Mouse (Mus musculus) myocyte (in vitro differentiated cells): Measurements from ENCODE around the gene Lrrc1.

Experiments
- CEBPB ChIP-seq: IDR thresholded peaks from 2 replicates; pipeline ENCODE4 v1.6.1; 2011; ENCODE audit warnings: mild to moderate bottlenecking, moderate library complexity; ENCODE audit not compliant: poor library complexity, insufficient read depth, severe bottlenecking
- E2F4 ChIP-seq: IDR thresholded peaks from one replicate; pipeline ENCODE4 v1.6.1; 2011; ENCODE audit warnings: mild to moderate bottlenecking, control low read depth, moderate library complexity; ENCODE audit not compliant: insufficient read depth
- MAX ChIP-seq: IDR thresholded peaks from one replicate; pipeline ENCODE4 v1.6.1; 2011; ENCODE audit warnings: low read depth, mild to moderate bottlenecking, control low read depth
- MYOD1 ChIP-seq, 3 experiments: IDR thresholded peaks; one replicate each; pipeline ENCODE4 v1.6.1; 2011; ENCODE audit warnings: control low read depth in 2 of 3, low read depth in 2 of 3, mild to moderate bottlenecking in 2 of 3, moderate library complexity in 1 of 3; ENCODE audit not compliant: insufficient read length in 2 of 3, control insufficient read depth in 1 of 3
- MYOG ChIP-seq, 3 experiments: IDR thresholded peaks; one replicate each; pipeline ENCODE4 v1.6.1; 2011; ENCODE audit warnings: control low read depth in 2 of 3, low read depth in 2 of 3, mild to moderate bottlenecking in 2 of 3; ENCODE audit not compliant: insufficient read length in 2 of 3, control insufficient read depth in 1 of 3, insufficient read depth in 1 of 3
- POLR2A ChIP-seq: IDR thresholded peaks from one replicate; pipeline ENCODE4 v1.6.1; 2011; ENCODE audit warnings: low read depth, mild to moderate bottlenecking, control low read depth, moderate library complexity; ENCODE audit not compliant: insufficient read length
- POLR2AphosphoS2 ChIP-seq: IDR thresholded peaks from one replicate; pipeline ENCODE4 v1.6.1; 2011; ENCODE audit warnings: low read depth, control low read depth; ENCODE audit not compliant: insufficient read length
- TCF12 ChIP-seq: IDR thresholded peaks from one replicate; pipeline ENCODE4 v1.6.1; 2011; ENCODE audit warnings: mild to moderate bottlenecking, control low read depth; ENCODE audit not compliant: poor library complexity, insufficient read depth, severe bottlenecking
- TCF3 ChIP-seq: IDR thresholded peaks from one replicate; pipeline ENCODE4 v1.6.1; 2011; ENCODE audit warnings: low read depth, control low read depth; ENCODE audit not compliant: insufficient read length
- USF1 ChIP-seq: IDR thresholded peaks from one replicate; pipeline ENCODE4 v1.6.1; 2011; ENCODE audit warnings: low read depth, mild to moderate bottlenecking, control low read depth, moderate library complexity

- no peak for TF ChIP-seq POLR2A
- TF ChIP-seq USF1, result no peak
- TF ChIP-seq MYOD1 (IDR thresholded peaks at IDR 0.05; ENCODE audit: control insufficient read depth in 1 of 3, insufficient read length in 2 of 3, low read depth in 2 of 3), result no peak
- no peak for TF ChIP-seq MAX
- TF ChIP-seq TCF12, result no peak
- TF ChIP-seq POLR2AphosphoS2, result no peak
- TF ChIP-seq CEBPB, result no peak
- no peak for TF ChIP-seq E2F4
- no peak for TF ChIP-seq TCF3
- TF ChIP-seq MYOG (IDR thresholded peaks at IDR 0.05; ENCODE audit: control insufficient read depth in 1 of 3, insufficient read depth in 1 of 3, insufficient read length in 2 of 3, low read depth in 2 of 3), result no peak
Observed at GRCm38 (mm10) chr9:77557963-77558362, 13.3 kb upstream of the Lrrc1 start.
